Mouse (Mus musculus) lung, adult 10 weeks (tissue): ENCODE results near the gene Gm21319. TPM values are rescaled to one million over a fixed set of nuclear protein-coding genes. Genes with fewer than 3 reads are reported as not detected.

Source experiments
- polyA plus RNA-seq: library from polyadenylated mRNA; stranded (reverse); fragments of 350-450 nt; fragmentation: Illumina TruSeq; extraction: RNeasy Lipid Tissue Mini Kit (QIAGEN cat#74804); gene quantifications from one replicate; pipeline ENCODE4 v1.2.3, GENCODE M21; 2014; ENCODE audit warnings: low read depth, low replicate concordance; ENCODE audit not compliant: insufficient read depth

The Gm21319 gene
- polyA plus RNA-seq, result not detected

DNA sequence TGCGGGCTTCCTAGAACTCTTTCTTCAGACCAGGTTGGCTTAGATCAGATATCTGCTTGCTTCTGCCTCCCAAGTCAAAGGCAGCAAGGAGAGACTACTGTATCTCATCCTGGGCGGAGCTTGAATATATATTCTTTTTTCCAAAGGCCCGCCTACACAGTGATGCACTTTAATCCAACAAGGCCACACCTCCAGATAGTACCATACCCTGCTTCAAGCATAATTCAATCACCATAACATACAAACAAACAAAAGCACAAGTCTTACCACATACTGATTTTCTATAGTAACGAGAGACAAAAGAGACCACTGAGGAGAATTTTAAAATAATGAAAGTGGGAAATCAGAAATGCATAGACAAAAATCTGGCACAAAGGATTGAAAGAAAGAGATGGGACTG is at the start of gene Gm21319:
Gene Gm21319 (minus strand): TSS at position 101 of the 400 bp plus-strand sequence.

DNA sequence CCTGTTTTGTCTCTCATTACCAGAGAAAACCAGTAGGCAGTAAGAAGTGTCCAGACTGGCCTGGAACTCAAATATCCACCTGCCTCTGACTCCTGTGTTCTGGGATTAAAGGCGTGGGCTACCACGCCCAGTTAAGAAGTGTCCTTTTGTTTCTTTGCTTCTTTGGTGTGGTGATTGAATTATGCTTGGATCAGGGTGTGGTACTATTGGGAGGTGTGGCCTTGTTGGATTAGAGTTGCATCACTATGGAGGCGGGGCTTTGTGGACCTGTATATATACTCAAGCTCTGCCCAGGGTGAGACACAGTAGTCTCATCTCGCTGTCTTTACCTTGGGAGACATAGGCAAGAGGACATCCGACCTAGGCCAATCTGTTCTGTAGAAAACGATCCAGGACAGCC is 40.7 kb upstream of the Gm21319 start, which contains the start of gene BB287469:
Gene BB287469 (plus strand): TSS at position 301 of the 400 bp plus-strand sequence.

DNA sequence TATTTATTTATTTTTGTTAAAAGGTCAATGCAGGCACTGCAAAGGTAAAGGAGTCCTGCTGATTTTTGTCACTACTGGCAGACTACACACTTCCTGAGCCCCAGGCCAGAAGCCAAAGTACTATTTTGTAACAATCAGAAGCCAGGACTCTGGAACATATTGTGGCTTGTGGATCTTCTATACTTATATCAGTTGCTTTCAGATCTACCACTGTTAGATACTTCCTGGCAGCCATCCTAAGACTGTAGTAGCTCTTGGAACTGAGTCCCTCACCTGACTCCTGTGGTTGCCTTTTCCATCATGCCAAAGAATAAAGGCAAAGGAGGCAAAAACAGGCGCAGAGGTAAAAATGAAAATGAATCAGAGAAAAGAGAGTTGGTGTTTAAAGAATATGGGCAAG is 19.7 kb upstream of the Gm21319 start, which contains the start of gene Gm21936:
Gene Gm21936 (plus strand): TSS at position 301 of the 400 bp plus-strand sequence.

Other genes with a start within 250 kb of the Gm21319 start
- not detected for gene Oog1, start 173.1 kb downstream of the Gm21319 start, polyA plus RNA-seq
- gene Gm4027, start 156.9 kb downstream of the Gm21319 start, polyA plus RNA-seq, result not detected
- gene Gm16381, start 131.1 kb downstream of the Gm21319 start, polyA plus RNA-seq, result not detected
- gene Gm21936, start 19.8 kb upstream of the Gm21319 start, polyA plus RNA-seq, result not detected
- not detected for gene BB287469, start 40.8 kb upstream of the Gm21319 start, polyA plus RNA-seq
- not detected for gene Gm2001, start 66.6 kb upstream of the Gm21319 start, polyA plus RNA-seq
- not detected for gene Gm2016, start 98.3 kb upstream of the Gm21319 start, polyA plus RNA-seq
- gene Gm2022, start 119.6 kb upstream of the Gm21319 start, polyA plus RNA-seq, result not detected
- not detected for gene Gm2035, start 144.1 kb upstream of the Gm21319 start, polyA plus RNA-seq
- not detected for gene Gm2042, start 178.3 kb upstream of the Gm21319 start, polyA plus RNA-seq
- not detected for gene Gm2075, start 236.1 kb upstream of the Gm21319 start, polyA plus RNA-seq
- gene Gm6803, start 243.0 kb upstream of the Gm21319 start, polyA plus RNA-seq, result not detected